Mouse (Mus musculus) right cerebral cortex, postnatal 4 days (tissue): ENCODE data around the gene Zfp960.
"Not testable (repeated sequence)": the region's sequence is repeated elsewhere in the genome, so short reads cannot be mapped to it uniquely, and the experiment has no call there.

Experiments used
- DNase-seq: peaks from one replicate; pipeline ENCODE4 v3.0.0-alpha.2; 2022

The Zfp960 gene

DNA sequence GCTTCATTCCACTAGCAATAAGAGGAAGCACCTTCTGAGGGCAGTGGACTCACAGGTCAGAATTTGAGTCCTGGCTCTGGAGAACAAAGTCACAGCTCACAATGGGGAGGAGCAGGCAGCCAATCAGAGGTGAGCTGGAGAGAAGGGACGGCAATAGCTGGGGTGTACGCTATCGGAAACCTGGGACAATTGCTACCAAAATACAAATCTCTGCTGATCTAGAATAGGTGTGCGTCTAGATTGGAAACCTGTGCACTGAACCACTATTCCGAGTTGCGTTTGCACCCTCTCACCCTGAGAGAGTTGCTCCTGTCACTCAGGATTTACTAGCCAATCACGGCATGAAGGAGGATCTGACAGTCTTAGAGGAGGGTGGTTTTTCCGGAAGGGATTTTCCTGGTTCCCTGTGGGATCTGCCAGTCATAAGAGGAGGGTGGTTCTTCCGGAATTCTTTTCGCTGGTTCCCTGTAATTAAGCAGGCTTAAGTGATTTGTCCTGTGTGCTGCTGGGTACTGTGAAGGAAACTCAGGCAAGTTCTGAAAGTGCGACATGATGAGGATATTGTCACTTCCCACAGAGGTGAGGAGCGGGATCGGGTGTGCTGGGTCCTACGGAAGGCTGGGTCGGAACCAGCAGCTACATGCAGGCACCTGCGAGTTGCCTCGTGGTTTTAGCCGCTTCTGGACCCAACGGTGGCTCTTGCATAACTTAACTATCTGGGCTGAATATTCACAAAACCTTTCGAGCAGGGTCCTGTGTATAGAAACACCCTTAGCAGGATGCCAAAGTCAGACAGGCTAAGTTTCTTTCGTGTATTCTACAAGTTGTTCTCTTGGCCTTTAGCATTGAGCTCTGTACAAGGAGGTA lies at the start of gene Zfp960:
Zfp960 (plus strand) TSS at position 486 of the 867 bp plus-strand sequence.
- peak; percentile 57 for DNase-seq

DNA sequence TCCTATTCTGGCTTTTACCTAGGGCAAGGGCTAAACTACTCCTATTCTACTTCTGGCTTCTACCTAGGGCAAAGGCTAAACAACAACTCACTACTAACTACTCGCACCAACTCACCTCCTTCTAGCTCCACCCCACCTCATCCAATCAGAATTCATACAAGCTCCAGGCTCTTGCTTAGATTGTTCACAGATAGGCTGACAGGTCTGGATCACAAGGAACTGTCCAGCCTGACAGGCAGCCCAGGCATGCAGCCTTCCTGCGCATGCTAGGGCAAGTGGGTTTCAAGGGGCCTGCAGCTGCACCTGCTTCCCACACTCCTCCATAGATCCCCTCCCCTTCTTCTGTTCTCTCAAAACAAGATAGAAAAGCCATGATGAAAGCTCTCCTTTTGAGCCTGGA lies 45.8 kb upstream of the Zfp960 start:
- DNase-seq: not testable (repeated sequence)

DNA sequence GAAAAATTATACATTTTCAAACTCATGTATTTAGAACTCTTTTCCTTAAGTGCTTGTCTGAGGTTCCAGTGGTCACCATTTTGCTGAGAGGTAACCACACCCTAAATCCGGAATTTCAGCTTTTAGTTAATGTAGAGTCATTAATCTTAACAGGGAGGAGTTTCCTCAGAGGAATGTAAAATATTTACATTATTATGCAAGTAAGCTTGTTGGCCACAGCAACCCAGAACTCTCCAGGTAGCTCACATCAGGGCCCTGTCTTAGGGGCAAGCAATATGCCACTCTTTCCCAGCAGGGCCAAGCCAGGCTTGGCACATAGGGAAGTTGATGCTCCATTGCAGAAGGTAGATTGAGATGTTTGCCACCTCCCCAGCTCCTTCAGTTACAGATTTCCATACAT lies 4.3 kb upstream of the Zfp960 start:
- DNase-seq: not testable (repeated sequence)

DNA sequence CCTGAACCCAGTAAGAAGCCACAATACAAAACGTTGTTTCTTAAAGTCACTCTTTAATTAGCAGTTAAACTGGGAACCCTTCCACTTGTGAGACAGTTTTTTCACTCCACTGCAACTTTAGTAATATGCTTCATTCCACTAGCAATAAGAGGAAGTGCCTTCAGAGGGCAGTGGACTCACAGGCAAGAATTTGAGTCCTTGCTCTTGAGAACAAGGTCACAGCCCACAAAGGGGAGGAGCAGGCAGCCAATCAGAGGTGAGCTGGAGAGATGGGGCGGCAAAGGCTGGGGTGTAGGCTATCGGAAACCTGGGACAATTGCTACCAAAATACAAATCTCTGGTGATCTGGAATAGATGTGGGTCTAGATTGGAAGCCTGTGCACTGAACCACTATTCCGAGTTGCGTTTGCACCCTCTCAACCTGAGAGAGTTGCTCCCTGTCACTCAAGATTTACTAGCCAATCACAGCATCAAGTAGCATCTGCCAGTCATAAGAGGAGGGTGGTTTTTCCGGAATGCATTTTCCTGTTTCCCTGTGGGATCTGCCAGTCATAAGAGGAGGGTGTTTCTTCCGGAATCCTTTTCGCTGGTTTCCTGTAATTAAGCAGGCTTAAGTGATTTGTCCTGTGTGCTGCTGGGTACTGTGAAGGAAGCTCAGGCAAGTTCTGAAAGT lies 57.1 kb downstream of the Zfp960 start, which contains the start of gene Zfp97:
Zfp97 (plus strand) TSS at position 586 of the 673 bp plus-strand sequence.
- DNase-seq: not testable (repeated sequence)
